Mouse (Mus musculus): ENCODE data around the gene Eri3.

- TF ChIP-seq CTCF (IDR thresholded peaks at IDR 0.05; ENCODE audit: low read depth): no peak
- TF ChIP-seq EP300 (IDR thresholded peaks at IDR 0.05; ENCODE audit: low read depth): no peak
Observed at GRCm38 (mm10) chr4:117665531-117665930, 115.4 kb downstream of the Eri3 start.
